Mouse (Mus musculus) hindbrain, embryonic 14.5 days (tissue): ENCODE results near the gene Toe1. TPM values are rescaled to one million over a fixed set of nuclear protein-coding genes. Genes with fewer than 3 reads are reported as not detected.
"Not testable (repeated sequence)": the region's sequence is repeated elsewhere in the genome, so short reads cannot be mapped to it uniquely, and the experiment has no call there.

Experiments used
- ATAC-seq: fragments of 200-750 bp; cut with Nextera tagmentation; 2 replicates; pipeline ENCODE4 v1.8.0; 2017; ENCODE audit warnings: moderate number of reproducible peaks, mild to moderate bottlenecking, moderate TSS enrichment, moderate library complexity; ENCODE audit not compliant: low FRiP score
- DNase-seq: peaks from one replicate; pipeline ENCODE4 v3.0.0-alpha.2; 2015; ENCODE audit warnings: low spot score
- H3K27ac ChIP-seq: fragments of 300-500 bp; sonication (generic); 2 replicates; pipeline ENCODE4 v1.5.1; 2014; ENCODE audit warnings: mild to moderate bottlenecking, moderate library complexity
- H3K27me3 ChIP-seq: fragments of 300-500 bp; sonication (generic); 2 replicates; pipeline ENCODE4 v1.6.1; 2014; ENCODE audit warnings: mild to moderate bottlenecking, low read length, mixed read lengths; ENCODE audit not compliant: control insufficient read depth, insufficient read depth
- H3K36me3 ChIP-seq: fragments of 300-500 bp; sonication (generic); replicated peaks from 2 replicates; pipeline ENCODE4 v1.6.1; 2014; ENCODE audit not compliant: control insufficient read depth, insufficient read depth
- H3K4me1 ChIP-seq: fragments of 300-500 bp; sonication (generic); replicated peaks from 2 replicates; pipeline ENCODE4 v1.6.1; 2014; ENCODE audit warnings: antibody characterized with exemption, low read length, mixed read lengths; ENCODE audit not compliant: control insufficient read depth, insufficient read depth
- H3K4me2 ChIP-seq: fragments of 300-500 bp; sonication (generic); replicated peaks from 2 replicates; pipeline ENCODE4 v1.6.1; 2014; ENCODE audit warnings: mild to moderate bottlenecking, moderate library complexity
- H3K4me3 ChIP-seq: fragments of 300-500 bp; sonication (generic); replicated peaks from 2 replicates; pipeline ENCODE4 v1.5.1; 2014; ENCODE audit warnings: mild to moderate bottlenecking, low read length
- H3K9ac ChIP-seq: fragments of 300-500 bp; sonication (generic); 2 replicates; pipeline ENCODE4 v1.6.1; 2014
- H3K9me3 ChIP-seq: fragments of 300-500 bp; sonication (generic); 2 replicates; pipeline ENCODE4 v1.6.1; 2016; ENCODE audit warnings: low read length; ENCODE audit not compliant: control insufficient read depth
- WGBS: fragments of 180-500 bp; shearing (Covaris S2); extraction: QIAGEN DNeasy Blood & Tissue Kit; methylation state at CpG from one replicate; pipeline ENCODE4 v1.1.7; 2014; 5-methylcytosine and 5-hydroxymethylcytosine counted together
- polyA plus RNA-seq: library from polyadenylated mRNA; unstranded; fragments of >200 nt; fragmentation: Nextera tagmentation; extraction: Ambion mirVana; gene quantifications from 2 replicates; pipeline ENCODE4 v1.2.1, GENCODE M21; 2014

Gene Toe1
- polyA plus RNA-seq = 25.3 and 27.1 TPM in 2 replicates

DNA sequence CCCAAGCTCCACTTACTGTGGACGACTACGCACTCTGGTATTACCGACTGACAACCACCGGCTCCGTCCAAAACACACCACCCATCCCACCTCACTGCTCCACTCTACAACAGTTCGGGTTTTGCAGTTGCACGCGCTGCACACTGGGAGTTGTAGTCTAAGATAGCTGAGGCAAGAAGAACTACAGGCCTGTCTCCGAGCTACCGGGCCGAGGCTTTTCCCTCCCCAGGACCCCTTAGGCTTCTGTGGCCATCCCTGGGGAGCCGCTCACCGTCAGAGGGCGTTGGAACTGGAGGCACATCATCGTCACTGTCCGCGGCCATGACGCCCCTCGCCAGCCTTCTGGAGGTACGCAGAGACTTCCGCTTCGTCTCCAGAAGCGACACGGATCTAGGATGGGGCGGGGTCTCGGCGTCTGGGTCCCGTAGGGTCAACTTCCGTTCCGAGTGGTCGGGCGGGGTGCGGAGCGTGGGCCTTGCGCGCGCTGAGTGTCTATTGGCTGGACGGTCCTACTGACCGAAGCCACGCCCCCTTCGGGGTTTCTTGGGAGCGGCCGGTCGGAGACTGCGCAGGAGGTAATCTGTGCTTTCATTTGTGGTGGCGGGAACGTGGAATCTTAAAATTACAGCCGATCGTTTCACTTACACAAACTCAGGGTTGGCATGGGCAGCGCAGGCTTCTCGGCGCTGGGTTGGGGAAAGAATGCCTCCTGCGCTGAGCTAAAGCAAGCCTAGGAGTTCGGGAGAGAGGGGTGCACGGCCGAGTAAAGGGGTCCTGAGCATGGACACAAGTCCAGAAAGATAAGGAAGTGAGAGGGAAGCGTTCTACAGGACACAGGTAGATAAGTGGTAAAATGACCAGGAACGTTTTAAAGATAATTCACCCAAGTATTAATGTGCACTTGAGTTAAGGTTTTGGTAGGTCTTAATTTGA, at the start of gene Toe1, which contains the start of gene Mutyh:
Gene Toe1, minus strand, starts transcription at position 444 of the 933 bp plus-strand sequence.
Gene Mutyh, plus strand, starts transcription at position 527 of the 933 bp plus-strand sequence.
- peaks cover 15% of the 10 kb centered on the region for H3K4me1 ChIP-seq
- under 1% methylated on average over 58 of the region's 58 CpGs for WGBS
- peak within 1 kb of the TSS; percentile 81 for H3K4me2 ChIP-seq
- peaks cover 33% of the 10 kb centered on the region for H3K36me3 ChIP-seq
- H3K27me3 ChIP-seq = no peaks in the 10 kb centered on the region
- peak within 1 kb of the TSS; percentile 79 for H3K4me3 ChIP-seq
- H3K27ac ChIP-seq = peak within 1 kb of the TSS; percentile 93
- peak; percentile 96 for DNase-seq
- no peaks in the 10 kb centered on the region for H3K9me3 ChIP-seq
- peak within 1 kb of the TSS; percentile 85 for H3K9ac ChIP-seq
- peak; percentile 99 for ATAC-seq

DNA sequence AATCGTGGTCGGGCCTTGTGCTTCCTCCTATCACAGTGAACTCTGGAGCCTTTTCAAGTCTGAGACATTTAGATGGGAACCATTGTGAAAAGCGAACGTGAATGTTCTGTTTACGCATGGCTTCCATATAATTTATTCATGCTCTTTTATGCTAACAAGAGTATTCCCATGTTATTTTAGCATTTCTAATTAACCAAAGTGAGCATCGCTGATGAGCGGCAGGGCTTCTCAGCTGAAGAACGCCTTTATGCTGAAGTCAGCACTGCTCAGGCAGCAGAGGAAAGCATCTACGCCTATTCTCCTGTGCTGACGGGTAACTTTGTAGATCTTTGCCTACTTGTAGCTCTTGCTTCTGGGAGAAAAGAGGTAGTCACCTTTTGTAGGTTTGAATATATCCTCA, 49.8 kb upstream of the Toe1 start:
- no peak overlapping the region for H3K4me2 ChIP-seq
- ATAC-seq (no peak), DNase-seq (no peak)
- H3K9me3 ChIP-seq = no peaks in the 10 kb centered on the region
- no peak overlapping the region for H3K4me3 ChIP-seq
- H3K27me3 ChIP-seq = no peaks in the 10 kb centered on the region
- no peaks in the 10 kb centered on the region for H3K36me3 ChIP-seq
- no peak overlapping the region for H3K27ac ChIP-seq
- WGBS = 48% methylated on average over 10 of the region's 10 CpGs
- no peaks in the 10 kb centered on the region for H3K4me1 ChIP-seq
- H3K9ac ChIP-seq = no peak overlapping the region

DNA sequence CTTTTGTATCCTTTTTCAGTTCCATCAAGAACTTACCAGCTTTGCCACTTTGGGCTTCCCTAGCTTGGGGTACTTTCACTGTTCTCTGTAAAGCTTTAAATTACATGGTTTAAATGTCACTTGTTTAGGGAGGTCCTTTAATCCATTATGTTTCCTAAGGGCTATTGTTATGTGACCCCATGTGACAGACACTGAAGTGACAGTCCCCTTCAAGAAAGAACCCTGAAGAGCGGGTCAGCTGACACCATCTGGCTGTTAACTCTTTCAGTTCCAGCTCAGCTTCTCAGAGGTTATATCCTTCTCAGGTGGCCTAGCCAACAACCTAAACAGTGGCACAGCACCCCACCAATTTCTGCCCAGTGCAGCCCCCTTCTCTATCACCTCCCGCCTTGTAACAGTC, 46.8 kb upstream of the Toe1 start:
- DNase-seq = no peak

DNA sequence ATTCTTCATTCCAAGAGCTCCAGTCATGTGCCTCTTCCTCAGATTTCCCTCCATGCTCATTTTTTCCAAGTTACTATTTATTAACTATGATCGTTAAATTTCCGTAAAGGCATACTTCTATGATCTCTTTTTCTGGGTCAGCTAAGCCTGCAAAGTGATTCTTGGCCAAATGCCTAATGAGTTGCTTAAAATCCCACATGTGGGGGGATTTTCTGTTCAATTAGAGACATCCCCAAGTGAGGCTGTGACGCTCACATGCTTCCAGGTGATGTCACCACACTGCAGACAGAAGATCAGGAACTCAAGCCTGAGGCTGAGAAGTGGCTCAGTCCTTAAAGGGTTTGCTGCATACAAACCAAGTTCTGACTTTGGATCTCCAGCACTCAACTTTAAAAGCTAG, 42.5 kb upstream of the Toe1 start:
- Histone ChIP-seq H3K4me1 (no peaks in the 10 kb centered on the region), H3K27me3 (no peaks in the 10 kb centered on the region), H3K4me2 (no peak overlapping the region), H3K27ac (no peak overlapping the region), H3K9ac (no peak overlapping the region), H3K4me3 (no peak overlapping the region), H3K9me3 (no peaks in the 10 kb centered on the region), H3K36me3 (no peaks in the 10 kb centered on the region)
- ATAC-seq = no peak
- no peak for DNase-seq
- 74% methylated on average over 3 of the region's 3 CpGs for WGBS

More for the DNA sequence above, 46.8 kb upstream of the Toe1 start:
- ATAC-seq = no peak
- Histone ChIP-seq H3K9ac (no peak overlapping the region), H3K27me3 (no peaks in the 10 kb centered on the region), H3K36me3 (no peaks in the 10 kb centered on the region), H3K9me3 (no peaks in the 10 kb centered on the region), H3K4me1 (no peaks in the 10 kb centered on the region), H3K27ac (no peak overlapping the region), H3K4me2 (no peak overlapping the region), H3K4me3 (no peak overlapping the region)
- WGBS = 20% methylated on average over 2 of the region's 2 CpGs

DNA sequence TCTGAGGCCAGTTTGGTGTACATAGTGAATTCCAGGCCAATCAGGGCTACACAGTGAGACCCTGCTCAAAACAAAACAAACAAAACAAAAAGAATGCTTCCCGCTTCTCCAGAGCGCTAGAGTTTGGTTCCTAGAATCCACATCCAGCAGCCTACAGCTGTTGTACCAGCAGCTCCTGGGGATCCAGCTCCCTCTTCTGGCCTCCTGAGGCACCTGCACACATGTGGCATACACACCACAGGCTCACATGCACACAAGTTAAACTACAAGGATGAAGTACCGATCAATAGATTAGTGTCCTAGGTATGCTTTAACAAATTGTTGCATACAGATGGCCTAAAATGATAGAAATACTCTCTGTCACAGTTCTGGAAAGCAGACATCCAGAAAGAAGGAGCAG, 36.9 kb upstream of the Toe1 start:
- H3K4me2 ChIP-seq = no peak overlapping the region
- no peaks in the 10 kb centered on the region for H3K27me3 ChIP-seq
- no peak for ATAC-seq
- H3K36me3 ChIP-seq = no peaks in the 10 kb centered on the region
- DNase-seq = no peak
- 0 out of 2 replicates have a peak, but pooled peaks cover 2% of the 10 kb centered on the region for H3K9me3 ChIP-seq
- 95% methylated on average over 3 of the region's 3 CpGs for WGBS
- no peak overlapping the region for H3K27ac ChIP-seq
- no peak overlapping the region for H3K4me3 ChIP-seq
- H3K4me1 ChIP-seq = no peaks in the 10 kb centered on the region
- H3K9ac ChIP-seq = no peak overlapping the region

DNA sequence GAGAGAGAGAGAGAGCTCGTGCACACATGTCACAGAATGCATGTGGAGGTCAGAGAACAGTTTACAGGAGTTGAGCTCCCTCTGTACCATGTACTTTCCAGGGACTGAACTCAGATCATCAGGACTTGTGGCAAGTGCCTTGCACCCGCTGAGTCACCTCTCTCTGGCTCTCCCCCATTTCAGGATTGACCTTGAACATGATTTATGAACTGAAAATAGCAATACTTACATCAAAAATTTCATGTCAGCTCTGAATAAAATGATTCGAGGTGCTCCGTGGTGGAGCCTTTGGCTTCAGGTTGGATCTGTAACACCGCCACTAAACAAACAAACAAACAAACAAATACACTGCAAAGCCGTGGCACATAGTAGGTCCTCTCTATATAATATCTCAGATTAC, 33.4 kb upstream of the Toe1 start:
- H3K27me3 ChIP-seq = no peaks in the 10 kb centered on the region
- no peak overlapping the region for H3K4me2 ChIP-seq
- no peaks in the 10 kb centered on the region for H3K36me3 ChIP-seq
- 92% methylated on average over 6 of the region's 6 CpGs for WGBS
- no peak overlapping the region for H3K27ac ChIP-seq
- no peak overlapping the region for H3K4me3 ChIP-seq
- H3K4me1 ChIP-seq = no peaks in the 10 kb centered on the region
- H3K9ac ChIP-seq = no peak overlapping the region
- no peak for DNase-seq
- 0 out of 2 replicates have a peak, but pooled peaks cover 2% of the 10 kb centered on the region for H3K9me3 ChIP-seq
- ATAC-seq = no peak

DNA sequence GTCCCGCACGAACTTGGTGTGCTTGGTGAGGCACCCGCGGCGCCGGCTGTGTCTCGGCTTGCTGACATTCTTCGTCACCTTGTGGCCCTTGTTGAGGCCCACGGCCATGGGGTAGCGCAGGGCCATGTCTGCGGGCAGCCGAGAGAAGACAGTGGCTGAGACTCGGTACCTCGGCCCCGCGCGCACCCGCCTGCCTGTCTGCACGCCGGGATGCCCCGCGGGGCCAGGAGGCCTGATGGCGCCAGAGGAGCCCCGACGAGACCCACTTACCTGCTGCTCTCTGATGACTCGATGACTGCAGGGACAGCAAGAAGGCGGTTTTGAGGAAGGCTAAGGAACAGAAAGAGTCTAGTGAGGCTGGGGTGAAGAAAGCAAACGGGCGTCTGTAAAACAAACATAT, 32.7 kb upstream of the Toe1 start:
- not testable (repeated sequence) for ATAC-seq, H3K36me3 ChIP-seq, H3K27me3 ChIP-seq, H3K4me1 ChIP-seq, H3K4me3 ChIP-seq, H3K4me2 ChIP-seq, H3K9ac ChIP-seq, H3K27ac ChIP-seq, H3K9me3 ChIP-seq, DNase-seq
- 38% methylated on average over 19 of the region's 29 CpGs for WGBS

DNA sequence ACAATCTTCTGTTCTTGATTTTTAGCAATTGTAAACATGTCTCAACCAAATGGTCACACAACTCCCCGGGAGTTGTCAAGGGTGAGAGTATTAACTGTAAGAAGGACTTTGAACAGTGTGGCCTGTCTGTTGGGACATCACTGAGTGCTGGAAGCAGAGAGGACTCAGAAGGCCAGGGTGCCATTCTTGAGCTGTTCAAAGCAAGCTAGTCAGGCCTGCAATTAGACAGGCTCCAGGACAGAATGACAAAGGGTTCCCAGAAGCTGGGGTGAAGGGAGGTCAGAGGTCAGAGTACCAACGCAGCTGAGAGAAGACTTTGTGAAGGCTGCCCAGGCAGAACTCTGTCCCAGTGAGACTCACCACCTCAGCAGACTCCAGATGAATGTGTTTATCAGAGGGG, 31.6 kb upstream of the Toe1 start:
- Histone ChIP-seq H3K27ac (no peak overlapping the region), H3K27me3 (no peaks in the 10 kb centered on the region), H3K9ac (no peak overlapping the region), H3K36me3 (no peaks in the 10 kb centered on the region), H3K4me1 (no peaks in the 10 kb centered on the region), H3K4me3 (no peak overlapping the region), H3K4me2 (no peak overlapping the region), H3K9me3 (no peaks in the 10 kb centered on the region)
- ATAC-seq (no peak), DNase-seq (no peak)
- 18% methylated on average over 2 of the region's 2 CpGs for whole genome bisulfite sequencing

DNA sequence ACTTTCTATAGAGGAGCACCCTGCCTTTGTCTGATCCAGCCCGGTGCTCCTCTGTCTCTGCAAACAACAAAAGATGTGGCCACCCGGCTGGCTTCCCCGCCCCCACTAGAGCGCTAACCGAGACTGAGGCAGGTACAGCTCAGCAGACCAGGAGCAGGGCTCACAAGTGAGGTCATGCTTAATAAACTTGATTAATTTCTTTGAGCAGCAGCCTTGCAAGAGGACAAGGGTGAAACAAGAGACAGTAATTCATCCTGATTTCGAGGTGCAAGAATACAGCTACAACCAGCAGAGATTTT, 22.6 kb upstream of the Toe1 start:
- no peaks in the 10 kb centered on the region for H3K27me3 ChIP-seq
- ATAC-seq (0 out of 2 replicates have a peak, but pooled peaks have one; percentile 56), DNase-seq (peak; percentile 45)
- no peak overlapping the region for H3K4me2 ChIP-seq
- H3K4me3 ChIP-seq = no peak overlapping the region
- peaks cover 14% of the 10 kb centered on the region for H3K4me1 ChIP-seq
- no peaks in the 10 kb centered on the region for H3K9me3 ChIP-seq
- 8% methylated on average over 6 of the region's 6 CpGs for WGBS
- H3K27ac ChIP-seq = peak overlapping the region; percentile 67
- H3K36me3 ChIP-seq = no peaks in the 10 kb centered on the region
- H3K9ac ChIP-seq = peak overlapping the region; percentile 53
